Mouse (Mus musculus) G1E (cell line): ENCODE measurements around the gene Klc3. TPM values are rescaled to one million over a fixed set of nuclear protein-coding genes. Genes with fewer than 3 reads are reported as not detected.

Experiments used
- ATAC-seq: 2 replicates; pipeline ENCODE4 v1.8.0; 2016; ENCODE audit warnings: mild to moderate bottlenecking; ENCODE audit not compliant: insufficient number of reproducible peaks, poor library complexity, low FRiP score, severe bottlenecking; ENCODE audit errors: extremely low read depth
- DNase-seq: peaks from one replicate; pipeline ENCODE4 v3.0.0; 2012; ENCODE audit warnings: low spot score
- H3K27me3 ChIP-seq: 2 replicates; pipeline ENCODE4 v1.6.1; 2012; ENCODE audit warnings: mild to moderate bottlenecking, low read length, inconsistent platforms; ENCODE audit not compliant: insufficient read depth
- H3K36me3 ChIP-seq: replicated peaks from 2 replicates; pipeline ENCODE3; 2012; ENCODE audit warnings: mild to moderate bottlenecking, inconsistent platforms
- H3K4me1 ChIP-seq: 2 replicates; pipeline ENCODE4 v1.6.1; 2012; ENCODE audit warnings: low read depth, low read length, inconsistent platforms, mixed read lengths; ENCODE audit not compliant: insufficient read depth
- H3K4me3 ChIP-seq: 2 replicates; pipeline ENCODE4 v1.5.1; 2012; ENCODE audit warnings: low read depth, mild to moderate bottlenecking, inconsistent platforms, low read length, moderate library complexity, mixed read lengths
- H3K9me3 ChIP-seq: replicated peaks from 2 replicates; pipeline ENCODE4 v1.6.1; 2012; ENCODE audit warnings: inconsistent platforms
- CTCF ChIP-seq: IDR thresholded peaks from 2 replicates; pipeline ENCODE4 v1.5.1; 2012; ENCODE audit warnings: low read depth, low read length, inconsistent platforms, mixed read lengths
- GATA1 ChIP-seq: IDR thresholded peaks from 2 replicates; pipeline ENCODE4 v1.6.1; 2012; ENCODE audit warnings: borderline replicate concordance, low read length, inconsistent platforms, mixed read lengths
- GATA2 ChIP-seq: IDR thresholded peaks from 2 replicates; pipeline ENCODE4 v1.6.1; 2012; ENCODE audit warnings: low read depth, low read length, inconsistent platforms, borderline replicate concordance
- POLR2AphosphoS5 ChIP-seq: IDR thresholded peaks from 2 replicates; pipeline ENCODE4 v1.6.1; 2012; ENCODE audit warnings: low read depth, low read length, inconsistent platforms; ENCODE audit not compliant: insufficient replicate concordance
- TAL1 ChIP-seq: conservative IDR thresholded peaks from 2 replicates; pipeline ENCODE4 v1.6.1; 2012; ENCODE audit warnings: low read depth, low read length, inconsistent platforms, mixed read lengths
- polyA plus RNA-seq: library from polyadenylated mRNA; stranded (reverse); fragments of >175 nt; gene quantifications from 2 replicates; pipeline ENCODE4 v1.2.3, GENCODE M21; 2012
- total RNA-seq, 2 experiments: library from RNA; stranded (forward) in 1 of 2; stranded (reverse) in 1 of 2; fragments of 200-1000 nt in 1 of 2; fragments of >200 nt in 1 of 2; fragmentation: Nextera tagmentation in 1 of 2; gene quantifications; 2 replicates each; pipeline ENCODE4 v1.2.3; 2014 to 2017

The Klc3 gene
- total and polyA plus RNA-seq, 3 experiments = 0.11 to 0.69 TPM; not detected in 1

DNA sequence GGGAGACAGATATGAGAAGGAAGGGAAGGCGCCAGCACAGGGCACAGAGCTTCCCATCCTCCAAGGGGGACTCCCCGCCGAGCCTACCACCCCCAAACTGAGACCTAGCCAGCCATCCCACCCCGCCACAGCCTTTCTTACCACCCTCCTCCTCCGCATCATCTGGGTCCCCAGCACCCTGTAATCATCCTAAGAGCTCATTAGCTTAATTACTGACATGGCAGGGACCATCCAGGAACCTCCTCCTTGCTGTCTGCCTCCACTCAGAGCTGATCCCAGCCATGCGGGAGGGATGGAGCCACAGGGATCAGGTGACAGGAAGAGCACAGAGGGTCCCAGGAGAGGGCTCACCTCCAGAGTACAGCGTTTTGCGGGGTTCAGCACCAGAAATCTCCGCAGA is 33.1 kb upstream of the Klc3 start:
- ATAC-seq = no peak
- no peak for DNase-seq
- H3K4me1 ChIP-seq = no peaks in the 10 kb centered on the region
- no peak for TF ChIP-seq GATA2
- TF ChIP-seq GATA1 = no peak
- no peak for TF ChIP-seq CTCF
- no peak for TF ChIP-seq TAL1
- no peak for TF ChIP-seq POLR2AphosphoS5
- no peak overlapping the region for H3K4me3 ChIP-seq
- peaks cover 88% of the 10 kb centered on the region for H3K36me3 ChIP-seq
- H3K9me3 ChIP-seq = peaks cover 4% of the 10 kb centered on the region
- no peaks in the 10 kb centered on the region for H3K27me3 ChIP-seq

- TF ChIP-seq POLR2AphosphoS5 (no peak), GATA1 (no peak), CTCF (no peak), GATA2 (no peak), TAL1 (no peak)
- Histone ChIP-seq H3K4me1 (no peaks in the 10 kb centered on the region), H3K36me3 (peaks cover 89% of the 10 kb centered on the region), H3K27me3 (no peaks in the 10 kb centered on the region), H3K4me3 (no peak overlapping the region), H3K9me3 (peaks cover 4% of the 10 kb centered on the region)
- ATAC-seq = no peak
- no peak for DNase-seq
Measured at GRCm38 (mm10) chr7:19436276-19436675, 32.4 kb upstream of the Klc3 start.

GRCm38 (mm10) chr7:19432475-19432874 is 28.6 kb upstream of the Klc3 start:
- DNase-seq (no peak), ATAC-seq (no peak)
- TF ChIP-seq CTCF = 0 out of 2 replicates have a peak, but pooled peaks have one; percentile 17
- TF ChIP-seq POLR2AphosphoS5 = no peak
- no peak overlapping the region for H3K4me3 ChIP-seq
- peaks cover 4% of the 10 kb centered on the region for H3K9me3 ChIP-seq
- H3K36me3 ChIP-seq = peaks cover 98% of the 10 kb centered on the region
- H3K4me1 ChIP-seq = no peaks in the 10 kb centered on the region
- H3K27me3 ChIP-seq = no peaks in the 10 kb centered on the region

DNA sequence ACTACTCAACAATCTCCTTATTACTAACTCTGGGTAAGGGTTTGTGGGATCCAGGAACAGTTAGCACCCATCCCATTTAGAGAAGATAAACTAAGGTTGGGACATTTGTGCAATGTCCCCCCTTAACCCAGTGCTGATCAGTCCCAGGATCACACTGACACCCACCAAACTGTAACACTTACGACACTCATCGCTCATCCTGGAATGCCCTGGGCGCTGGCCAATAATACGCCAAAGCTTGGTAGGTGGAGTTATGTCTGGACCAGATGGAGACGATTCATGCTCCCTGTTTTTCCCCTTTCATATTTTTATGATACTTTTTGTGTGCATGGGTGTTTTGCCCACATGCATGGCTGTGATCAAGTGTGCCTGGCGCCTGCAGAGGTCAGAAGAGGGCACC is 26.5 kb upstream of the Klc3 start:
- Histone ChIP-seq H3K9me3 (peaks cover 4% of the 10 kb centered on the region), H3K4me3 (no peak overlapping the region), H3K27me3 (no peaks in the 10 kb centered on the region), H3K4me1 (peaks cover 2% of the 10 kb centered on the region; the same call in 1 of the 2 replicates), H3K36me3 (peaks cover 97% of the 10 kb centered on the region)
- TF ChIP-seq CTCF = no peak
- ATAC-seq (no peak), DNase-seq (no peak)

GRCm38 (mm10) chr7:19429726-19430125 is 25.8 kb upstream of the Klc3 start:
- TF ChIP-seq TAL1 (no peak), POLR2AphosphoS5 (no peak), CTCF (no peak), GATA1 (no peak), GATA2 (no peak)
- Histone ChIP-seq H3K9me3 (peaks cover 4% of the 10 kb centered on the region), H3K27me3 (no peaks in the 10 kb centered on the region), H3K4me3 (no peak overlapping the region), H3K4me1 (peaks cover 2% of the 10 kb centered on the region; the same call in 1 of the 2 replicates), H3K36me3 (peaks cover 93% of the 10 kb centered on the region)
- no peak for DNase-seq
- ATAC-seq = no peak

DNA sequence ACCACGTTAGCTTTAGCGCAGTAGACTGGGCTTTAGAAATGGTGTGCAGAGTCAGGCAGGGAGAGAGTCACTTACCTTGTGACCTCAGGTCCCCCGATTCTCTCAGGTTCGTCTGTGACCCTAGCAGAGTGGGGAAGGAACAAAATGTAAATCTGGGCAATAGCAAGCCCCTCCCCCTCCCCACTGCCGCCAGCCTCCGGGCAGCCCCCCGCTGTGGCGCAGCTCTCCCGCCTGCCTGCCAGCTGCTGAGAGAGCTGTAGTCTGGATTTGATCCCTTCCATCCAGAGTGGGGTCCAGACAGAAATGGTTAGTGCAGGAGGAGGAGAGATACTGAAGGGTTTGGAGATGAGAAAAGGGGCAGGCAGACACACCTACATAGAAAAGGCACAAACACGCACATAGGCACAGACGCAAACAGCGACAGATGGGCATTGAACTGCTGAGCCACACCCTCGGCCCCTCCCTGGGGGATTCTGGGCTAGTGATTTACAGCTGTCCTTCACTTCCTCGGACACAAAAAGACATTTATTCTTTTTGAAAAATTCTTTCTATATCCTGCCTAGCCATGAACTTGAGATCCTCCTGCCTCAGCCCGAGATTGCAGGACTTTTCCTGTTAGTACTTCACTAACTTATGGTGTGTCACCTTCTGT is 24.2 kb upstream of the Klc3 start:
- no peak for TF ChIP-seq TAL1
- TF ChIP-seq CTCF = no peak
- TF ChIP-seq GATA1 = no peak
- no peak for TF ChIP-seq GATA2
- TF ChIP-seq POLR2AphosphoS5 = no peak
- Histone ChIP-seq H3K36me3 (peaks cover 77% of the 10 kb centered on the region), H3K9me3 (peaks cover 4% of the 10 kb centered on the region), H3K27me3 (no peaks in the 10 kb centered on the region), H3K4me1 (peaks cover 2% of the 10 kb centered on the region; the same call in 1 of the 2 replicates), H3K4me3 (no peak overlapping the region)
- no peak for DNase-seq
- no peak for ATAC-seq

DNA sequence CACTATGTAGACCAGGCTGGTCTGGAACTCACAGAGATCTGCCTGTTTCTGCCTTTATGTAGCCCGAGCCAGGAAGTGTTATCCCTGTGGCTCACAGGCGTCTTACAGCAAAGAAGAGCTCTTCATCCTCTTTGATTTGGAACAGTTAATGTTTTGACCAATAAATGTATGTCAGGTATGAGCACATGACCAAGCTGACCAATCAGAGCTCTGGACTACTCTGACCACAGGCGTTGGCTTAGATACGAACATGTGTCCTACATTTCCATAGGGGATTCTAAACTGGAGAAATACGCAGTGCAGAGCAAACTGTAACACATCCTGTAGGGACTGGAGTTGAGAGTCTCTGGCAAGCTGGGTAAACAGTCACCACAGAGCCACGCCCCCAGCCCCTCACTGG is 23.0 kb upstream of the Klc3 start:
- DNase-seq (no peak), ATAC-seq (no peak)
- no peak overlapping the region for H3K4me3 ChIP-seq
- no peaks in the 10 kb centered on the region for H3K27me3 ChIP-seq
- H3K4me1 ChIP-seq = peaks cover 2% of the 10 kb centered on the region; the same call in 1 of the 2 replicates
- no peaks in the 10 kb centered on the region for H3K9me3 ChIP-seq
- no peak for TF ChIP-seq GATA2
- TF ChIP-seq CTCF = no peak
- no peak for TF ChIP-seq TAL1
- TF ChIP-seq GATA1 = no peak
- no peak for TF ChIP-seq POLR2AphosphoS5
- H3K36me3 ChIP-seq = peaks cover 65% of the 10 kb centered on the region
